Mouse (Mus musculus) left cerebral cortex, adult 6 months (tissue): ENCODE measurements around the gene Gp2. TPM values are rescaled to one million over a fixed set of nuclear protein-coding genes. Genes with fewer than 3 reads are reported as not detected.

Source experiments
- long read RNA-seq, 2 experiments: library from polyadenylated mRNA; unstranded; transcript quantifications; one replicate each; pipeline ENCODE4 v2.0.0; 2019 to 2020
- polyA plus RNA-seq: library from polyadenylated mRNA; unstranded; fragments of <200 nt; fragmentation: Nextera tagmentation; gene quantifications from 2 replicates; pipeline ENCODE4 v1.2.3, GENCODE M21; 2021

Gp2 gene
- polyA plus RNA-seq: 0.09 TPM in 1 of 2 replicates, not detected in the other
- long read RNA-seq, experiment 1: 0 reads
- long read RNA-seq, experiment 2: 0 reads

DNA sequence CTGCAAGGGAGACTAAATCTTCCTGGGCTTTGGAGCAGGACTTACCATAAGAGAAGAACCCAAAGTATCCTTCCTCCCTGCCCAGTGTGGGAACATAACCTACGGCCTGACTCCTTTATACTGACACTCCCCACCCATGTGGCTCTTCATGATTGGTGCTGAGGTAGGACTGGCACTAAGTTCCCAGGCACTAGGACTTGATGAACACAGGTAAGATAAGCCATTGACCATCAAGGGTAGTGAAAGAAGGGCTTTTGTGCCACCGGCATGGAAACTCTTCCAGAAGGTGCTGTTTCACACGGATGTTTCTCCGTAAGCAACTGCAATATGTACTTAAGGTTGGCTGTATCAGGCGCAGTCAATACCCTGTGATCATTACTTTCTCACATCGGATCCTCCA lies at the start of gene Gp2:
Gene Gp2, minus strand, starts transcription at position 101 of the 400 bp plus-strand sequence.

DNA sequence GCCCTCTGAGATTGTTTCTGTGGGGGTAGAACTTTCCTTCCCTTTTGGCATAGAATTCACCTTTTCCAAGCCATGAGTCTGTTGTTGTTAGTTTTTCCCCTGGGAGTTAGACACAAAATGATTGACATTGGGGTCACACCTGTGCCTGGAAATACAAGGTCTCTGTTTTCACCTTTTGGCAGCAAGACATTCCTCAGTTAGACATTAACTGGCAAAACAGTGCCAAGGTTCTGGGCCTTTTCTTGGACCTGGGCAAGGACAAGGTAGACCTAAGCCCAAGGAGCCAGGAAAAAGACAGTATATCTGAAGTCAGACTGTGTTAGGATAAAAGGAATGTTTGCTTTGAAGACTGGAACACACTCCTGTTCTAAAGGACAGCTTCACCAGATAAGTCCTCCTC lies 20.2 kb upstream of the Gp2 start, which contains the start of gene Umod:
Gene Umod, minus strand, starts transcription at position 27 of the 400 bp plus-strand sequence.

Other genes with a start within 250 kb of the Gp2 start
- not detected in 2 replicates for gene Umod, start 20.0 kb upstream of the Gp2 start, polyA plus RNA-seq
- gene Acsm5, start 60.2 kb upstream of the Gp2 start, polyA plus RNA-seq: 0.32 and 0.36 TPM in 2 replicates
- gene Pdilt, start 64.2 kb upstream of the Gp2 start, polyA plus RNA-seq: not detected in 2 replicates
- gene Acsm2, start 95.1 kb upstream of the Gp2 start, polyA plus RNA-seq: not detected in 2 replicates
- gene Acsm1, start 147.7 kb upstream of the Gp2 start, polyA plus RNA-seq: not detected in 2 replicates
- not detected in 2 replicates for gene Acsm4, start 230.7 kb upstream of the Gp2 start, polyA plus RNA-seq